ENCODE assay signal across 12 mouse cellular contexts in genomic region chr2:59757015-59757414, GRCm38 (mm10).
DNase-seq lines count a peak whose midpoint lies in the region; ATAC-seq lines count a peak whose summit lies in the region.
"Had no signal": no experiment of that assay in that cellular context is flagged by ENCODE, and none has a peak within 500 bp of the region (broad histone marks: within the 10 kb centered on the region; RNA-seq: fewer than 3 reads in every experiment).

No protein-coding gene starts in this region.

- H3K4me2 ChIP-seq in hindbrain, embryonic 13.5 days, result no peak overlapping the region
- H3K4me2 ChIP-seq in neural tube, embryonic 12.5 days (replicated peaks), result no peak overlapping the region

- ATAC-seq in hindbrain, embryonic 13.5 days (ENCODE audit: low FRiP score), result peak; percentile 69; the same call in 1 of the 2 replicates
- 0 out of 2 replicates have a peak, but pooled peaks have one; percentile 48 for ATAC-seq in neural tube, embryonic 12.5 days (ENCODE audit: low FRiP score, low read depth)
- ATAC-seq in granulocyte monocyte progenitor cell, adult 5-6 weeks (replicated peaks; ENCODE audit: poor library complexity, severe bottlenecking), result peak; percentile 30; the same call in 1 of the 2 replicates

- no peak for DNase-seq in hindbrain, embryonic 10.5 days (ENCODE audit: low spot score)
- DNase-seq in neural tube, embryonic 10.5 days (ENCODE audit: extremely low spot score, low spot score), result no peak
- DNase-seq in telencephalon, adult 2 months (ENCODE audit: low read depth, low spot score), result peak; percentile 21
- DNase-seq in gastrocnemius, adult 8-10 months (ENCODE audit: low spot score in 2 of 2), result no peak
- DNase-seq in thymus, postnatal 36 days, result no peak
- DNase-seq: adrenal gland, postnatal 36 days; gastrocnemius, postnatal 25 days; kidney, postnatal 10 days had no signal

- no peaks in the 10 kb centered on the region for H3K27me3 ChIP-seq in hindbrain, embryonic 13.5 days
- H3K27me3 ChIP-seq in hindbrain, embryonic 10.5 days (ENCODE audit: insufficient read depth, poor library complexity, severe bottlenecking), result no peaks in the 10 kb centered on the region
- no peaks in the 10 kb centered on the region for H3K27me3 ChIP-seq in neural tube, embryonic 12.5 days (replicated peaks)

- H3K27ac ChIP-seq in hindbrain, embryonic 13.5 days, result no peak overlapping the region
- no peak overlapping the region for H3K27ac ChIP-seq in hindbrain, embryonic 10.5 days
- no peak overlapping the region for H3K27ac ChIP-seq in neural tube, embryonic 12.5 days

- H3K9ac ChIP-seq in hindbrain, embryonic 13.5 days, result no peak overlapping the region
- no peak overlapping the region for H3K9ac ChIP-seq in neural tube, embryonic 12.5 days

- no peaks in the 10 kb centered on the region for H3K9me3 ChIP-seq in hindbrain, embryonic 13.5 days
- H3K9me3 ChIP-seq in hindbrain, embryonic 10.5 days, result no peaks in the 10 kb centered on the region
- no peaks in the 10 kb centered on the region for H3K9me3 ChIP-seq in neural tube, embryonic 12.5 days
- H3K9me3 ChIP-seq: G1E had no signal

- no peaks in the 10 kb centered on the region for H3K4me1 ChIP-seq in hindbrain, embryonic 13.5 days (replicated peaks)
- peaks cover 11% of the 10 kb centered on the region; the same call in 1 of the 2 replicates for H3K4me1 ChIP-seq in hindbrain, embryonic 10.5 days (replicated peaks)
- H3K4me1 ChIP-seq in neural tube, embryonic 12.5 days, result no peaks in the 10 kb centered on the region; the same call in 1 of the 2 replicates

- H3K36me3 ChIP-seq in hindbrain, embryonic 13.5 days, result no peaks in the 10 kb centered on the region
- no peaks in the 10 kb centered on the region for H3K36me3 ChIP-seq in hindbrain, embryonic 10.5 days
- H3K36me3 ChIP-seq in neural tube, embryonic 12.5 days, result no peaks in the 10 kb centered on the region
- H3K36me3 ChIP-seq: G1E had no signal

- WGBS in hindbrain, embryonic 13.5 days, result 73% methylated on average over 6 of the region's 6 CpGs
- WGBS in hindbrain, embryonic 10.5 days, result 84% methylated on average over 6 of the region's 6 CpGs
- 78% methylated on average over 6 of the region's 6 CpGs for WGBS in neural tube, embryonic 12.5 days

- no peak overlapping the region for H3K4me3 ChIP-seq in hindbrain, embryonic 13.5 days
- no peak overlapping the region for H3K4me3 ChIP-seq in hindbrain, embryonic 10.5 days
- no peak overlapping the region for H3K4me3 ChIP-seq in neural tube, embryonic 12.5 days
